Mouse (Mus musculus): Measurements from ENCODE around the gene Clasp2.
"Not testable (repeated sequence)": the region's sequence is repeated elsewhere in the genome, so short reads cannot be mapped to it uniquely, and the experiment has no call there.

Clasp2 gene

DNA sequence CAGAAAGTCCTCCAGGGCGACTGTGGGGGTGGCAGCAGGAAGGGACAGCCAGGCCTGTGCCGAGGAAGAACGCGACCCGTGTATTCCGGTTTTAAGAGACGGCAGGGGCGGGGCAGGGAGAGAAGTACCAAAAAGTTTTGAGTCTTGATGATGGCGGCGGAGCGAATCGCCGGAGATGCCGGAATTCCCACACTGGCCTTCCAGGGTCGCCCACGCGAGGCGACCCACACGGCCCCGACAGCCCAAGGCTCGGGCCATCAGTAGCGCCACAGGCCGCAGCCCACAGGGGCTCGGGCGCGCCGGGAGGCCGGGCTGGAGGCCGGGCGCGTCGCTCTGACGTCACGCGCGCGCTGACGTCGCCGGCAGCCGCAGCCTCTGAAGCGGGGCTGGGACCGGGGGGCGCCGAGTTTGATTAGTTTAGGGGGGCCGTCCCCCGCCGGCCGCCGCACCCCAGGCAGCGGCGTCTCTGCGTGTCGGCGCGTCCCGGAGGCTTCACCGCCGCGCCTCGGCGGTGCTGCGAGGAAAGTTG is at the start of gene Clasp2:
Clasp2 (plus strand) TSS at position 366 of the 529 bp plus-strand sequence.
- DNase-seq (ENCODE audit: low spot score) = peak; percentile 23

DNA sequence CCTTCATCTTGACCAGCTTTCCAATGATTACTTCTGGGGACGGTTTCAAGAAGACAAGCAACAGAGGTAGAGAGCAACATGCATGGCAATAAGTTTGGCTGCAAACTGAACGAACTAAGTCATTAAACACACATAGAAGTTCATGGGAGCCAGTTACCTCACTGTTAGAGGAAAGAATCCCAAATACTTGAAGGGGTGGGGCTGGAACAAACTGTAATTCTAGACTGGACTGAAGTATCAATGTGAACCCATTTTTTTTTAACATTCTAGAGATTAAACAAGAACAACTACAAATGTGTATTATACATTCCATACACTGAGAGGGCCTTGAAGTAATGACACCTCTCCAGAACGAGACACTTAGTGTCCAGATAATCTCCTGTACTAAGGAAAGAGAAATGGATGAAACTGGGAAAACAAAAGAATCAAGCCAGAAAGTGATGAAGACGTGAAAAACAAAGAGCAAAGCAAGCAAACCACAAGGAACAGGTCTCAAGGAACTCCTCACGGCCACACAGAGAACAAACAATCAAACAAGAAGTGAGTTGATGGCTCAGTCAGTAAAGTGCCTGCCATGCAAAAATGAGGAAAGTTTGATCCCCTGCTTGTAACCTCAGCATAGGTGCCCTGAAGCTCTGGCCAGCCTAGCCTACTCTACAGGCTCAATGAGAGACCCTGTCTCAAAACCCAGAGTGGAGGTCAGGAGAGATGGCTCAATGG is 39.7 kb upstream of the Clasp2 start:
- no peak for DNase-seq (ENCODE audit: low spot score)

DNA sequence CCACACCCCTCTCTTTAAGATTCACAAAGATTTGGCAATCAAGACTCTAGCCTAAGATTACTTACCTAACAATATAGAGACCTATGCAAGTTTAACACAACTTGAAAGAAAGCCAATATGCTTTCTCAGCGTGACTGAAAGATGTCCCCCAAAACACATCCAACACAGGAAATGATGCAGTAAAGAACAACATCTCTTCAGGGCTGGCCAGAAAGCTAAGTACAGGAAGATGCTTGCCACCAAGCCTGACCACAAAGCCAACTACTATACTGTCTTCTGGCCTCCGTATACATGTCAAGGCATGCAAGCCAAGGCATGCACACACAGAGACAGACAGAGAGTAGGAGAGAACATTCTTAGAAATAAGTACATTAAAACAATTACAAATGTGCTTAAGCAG is 35.2 kb upstream of the Clasp2 start:
- DNase-seq (ENCODE audit: low spot score) = no peak

DNA sequence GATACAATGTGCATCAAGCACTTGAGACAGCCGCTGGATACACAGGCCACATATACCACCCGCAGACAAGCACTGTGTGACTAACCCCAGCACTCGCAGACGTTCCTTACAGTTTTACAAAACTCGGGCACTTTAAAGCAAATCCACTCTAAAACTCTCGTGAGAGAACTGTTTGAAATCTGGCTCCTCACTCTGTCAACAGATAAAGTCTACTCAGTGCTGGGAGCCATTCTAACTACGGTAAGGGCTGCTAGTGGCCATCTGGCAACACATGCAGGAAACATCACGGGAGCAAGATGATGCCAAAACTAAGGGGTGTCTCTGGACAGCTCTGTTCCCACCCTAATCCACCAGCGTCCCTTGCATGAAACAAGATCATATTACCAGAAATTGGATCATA is 34.4 kb upstream of the Clasp2 start:
- no peak for DNase-seq (ENCODE audit: low spot score)

DNA sequence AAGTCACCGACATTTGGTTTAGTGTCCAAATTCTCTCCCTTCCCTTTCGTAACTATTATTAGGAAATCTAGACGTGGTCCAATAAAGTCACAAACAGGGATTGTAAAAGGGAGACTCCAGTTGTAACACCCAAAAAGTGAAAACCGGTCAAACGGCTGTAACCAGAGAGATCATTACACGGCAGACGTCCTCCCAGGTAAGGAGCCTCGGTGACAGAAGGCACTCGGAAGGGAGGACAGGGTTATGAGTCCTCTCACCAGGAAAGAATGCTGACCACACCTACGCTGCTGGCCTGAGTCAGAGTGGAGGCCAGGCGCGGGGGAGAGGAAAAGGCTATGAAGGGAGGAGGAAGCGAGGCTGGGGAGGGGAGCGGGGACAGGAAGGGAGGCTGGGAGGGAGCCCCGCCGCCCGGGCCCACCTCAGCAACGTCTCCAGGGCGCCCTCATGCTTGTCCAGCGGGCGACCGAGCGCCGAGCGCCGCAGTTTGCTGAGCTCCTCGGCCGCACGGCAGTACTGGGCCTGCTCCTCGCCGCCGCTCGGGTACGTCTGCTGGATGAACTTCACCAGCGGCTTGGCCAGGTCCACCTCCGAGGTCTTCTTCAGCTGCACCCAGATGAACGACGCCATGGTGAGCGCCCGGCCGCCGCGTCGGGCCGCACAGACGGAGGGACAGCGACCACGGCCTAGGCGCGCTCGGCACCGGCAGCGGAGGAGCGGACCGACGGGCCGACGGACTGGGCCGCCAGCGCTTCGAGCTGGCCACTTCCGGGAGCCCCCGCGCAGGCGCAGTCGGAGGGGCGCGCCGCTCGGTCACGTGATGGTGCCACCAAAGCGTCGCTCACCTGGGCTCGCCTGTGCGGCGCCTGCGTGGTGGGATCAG is 33.6 kb upstream of the Clasp2 start, which contains the start of gene Pdcd6ip:
Pdcd6ip (minus strand) TSS at position 779 of the 880 bp plus-strand sequence.
- DNase-seq (ENCODE audit: low spot score) = peak; percentile 80

DNA sequence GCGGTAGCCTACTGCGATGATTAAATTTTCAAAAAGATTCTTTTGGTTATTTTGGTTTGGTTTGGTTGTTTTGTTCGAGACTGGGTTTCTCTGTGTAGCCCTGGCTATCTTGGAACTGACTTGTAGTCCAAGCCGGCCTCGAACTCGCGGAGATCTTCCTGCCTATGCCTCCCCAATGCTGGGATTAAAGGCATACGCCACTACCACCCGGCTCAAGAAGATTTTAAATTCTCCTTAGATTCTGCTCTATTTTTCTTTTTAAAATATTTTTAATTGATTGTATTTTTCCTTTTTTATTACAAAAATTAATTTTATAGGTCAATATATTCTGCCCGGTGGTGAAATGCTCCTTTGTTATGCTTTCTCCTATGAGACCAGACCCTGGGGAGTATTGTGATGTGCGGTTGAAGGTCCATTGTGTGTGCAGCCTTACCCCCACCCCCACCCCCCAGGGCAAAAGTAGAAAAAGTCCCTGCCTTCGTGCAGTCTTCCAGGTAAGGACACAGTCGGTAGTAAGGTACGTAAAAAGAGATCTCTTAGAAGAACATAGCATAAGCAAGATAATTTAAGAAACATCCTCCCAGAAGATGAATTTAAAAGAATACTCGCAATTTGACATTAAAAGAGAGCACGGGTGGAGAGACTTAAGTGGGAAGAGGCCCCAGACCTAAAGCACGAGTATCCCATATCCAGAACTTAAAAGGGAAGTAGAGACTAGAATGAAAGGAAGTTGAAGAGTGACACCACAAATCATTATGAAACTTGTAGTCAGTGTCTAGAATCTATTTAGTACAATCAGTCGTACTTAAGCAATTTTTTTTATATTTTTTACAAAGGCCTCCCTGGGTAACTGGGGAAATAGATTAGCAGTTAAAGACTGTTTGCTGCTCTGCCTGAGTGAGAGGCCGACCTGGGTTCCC is 32.7 kb upstream of the Clasp2 start:
- DNase-seq (ENCODE audit: low spot score) = no peak

DNA sequence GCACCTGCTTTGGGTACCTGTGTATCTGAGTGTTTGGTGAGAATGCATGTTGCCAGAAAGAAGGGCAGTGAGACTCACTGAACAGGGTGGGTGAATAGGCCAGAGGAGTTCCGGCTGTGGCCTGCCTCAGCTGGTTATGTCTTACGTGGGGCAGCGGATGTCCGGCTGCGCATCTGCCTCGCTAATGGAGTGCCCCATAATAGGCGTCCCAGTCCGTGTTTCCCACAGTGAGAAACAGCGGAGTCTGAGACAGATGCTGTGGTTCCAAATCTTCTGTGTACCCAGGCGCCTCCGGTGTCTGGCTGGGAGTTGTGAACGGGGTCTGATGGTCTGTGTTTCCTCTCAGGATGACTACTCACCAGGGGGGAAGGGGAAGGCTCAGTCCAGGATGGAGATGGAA is 30.4 kb upstream of the Clasp2 start:
- DNase-seq (ENCODE audit: low spot score) = no peak

DNA sequence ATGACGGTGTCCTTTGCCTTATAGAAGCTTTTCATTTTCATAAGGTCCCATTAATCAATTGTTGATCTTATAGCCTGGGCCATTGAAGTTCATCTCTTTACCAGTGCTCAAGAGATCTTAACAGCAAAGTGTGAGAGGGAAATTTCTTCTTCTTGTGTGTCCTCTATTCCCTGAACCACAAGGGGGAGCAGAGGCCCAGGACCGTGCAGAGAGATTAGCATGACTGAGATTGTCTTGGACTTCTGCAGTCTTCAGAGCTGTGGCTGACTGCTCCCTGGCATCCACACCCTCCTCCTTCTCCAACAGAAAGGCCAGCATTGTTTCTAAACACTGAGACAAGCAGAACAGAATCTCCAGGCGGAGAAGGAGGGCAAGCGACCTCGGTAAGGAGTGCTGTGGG is 22.2 kb upstream of the Clasp2 start:
- DNase-seq (ENCODE audit: low spot score) = no peak

DNA sequence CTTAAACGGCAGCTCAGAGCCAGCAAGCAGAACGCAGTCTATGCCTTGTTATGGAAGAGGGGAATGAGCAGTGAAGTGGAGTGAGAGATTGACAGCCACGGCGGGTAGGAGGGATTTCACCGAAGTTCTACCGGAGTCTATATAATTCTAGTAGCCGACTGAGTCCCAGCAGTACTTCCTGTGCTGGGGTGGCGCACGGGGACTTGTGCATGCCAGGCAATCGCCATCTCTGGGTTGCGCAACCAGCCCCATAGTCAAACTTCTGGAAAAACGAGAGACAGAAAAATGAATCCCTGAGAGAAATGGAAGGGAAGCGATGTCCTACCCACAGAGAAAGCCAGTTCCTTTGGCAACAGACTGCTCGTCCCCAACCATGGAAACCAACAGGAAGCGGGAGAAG is 16.6 kb upstream of the Clasp2 start:
- DNase-seq (ENCODE audit: low spot score) = no peak

DNA sequence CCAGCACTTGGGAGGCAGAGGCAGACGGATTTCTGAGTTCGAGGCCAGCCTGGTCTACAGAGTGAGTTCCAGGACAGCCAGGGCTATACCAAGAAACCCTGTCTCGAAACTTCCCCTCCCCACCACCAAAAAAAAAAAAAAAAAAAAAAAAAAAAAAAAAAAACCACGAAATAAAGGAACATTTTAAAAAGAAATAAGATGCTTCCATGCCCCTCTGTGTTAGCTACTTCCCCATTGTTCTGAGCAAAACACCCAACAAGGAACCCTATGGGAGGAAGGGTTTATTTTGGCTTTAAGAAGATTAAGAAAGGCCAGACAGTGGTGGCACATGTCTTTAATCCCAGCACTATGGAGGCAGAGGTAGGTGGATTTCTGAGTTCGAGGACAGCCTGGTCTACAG is 15.7 kb upstream of the Clasp2 start:
- not testable (repeated sequence) for DNase-seq (ENCODE audit: low spot score)

DNA sequence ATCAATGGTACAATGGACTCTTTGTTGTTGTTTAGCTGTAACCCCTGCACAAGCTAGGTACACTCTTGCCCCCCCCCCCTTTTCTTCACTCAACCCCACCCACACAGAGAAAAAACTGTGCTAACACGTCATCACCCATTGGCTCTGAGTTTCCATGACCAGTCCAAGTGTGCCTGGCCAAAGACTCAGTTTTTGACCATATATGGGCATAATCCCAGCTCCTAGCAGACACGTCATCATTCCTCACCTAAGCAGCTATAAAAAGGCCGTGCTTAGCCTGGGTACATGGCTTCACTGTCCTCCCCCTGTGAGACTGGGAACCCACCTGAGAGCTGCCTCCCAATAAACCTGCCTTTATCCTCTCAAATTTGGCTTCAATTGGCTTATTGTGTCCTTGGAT is 15.1 kb upstream of the Clasp2 start:
- no peak for DNase-seq (ENCODE audit: low spot score)

DNA sequence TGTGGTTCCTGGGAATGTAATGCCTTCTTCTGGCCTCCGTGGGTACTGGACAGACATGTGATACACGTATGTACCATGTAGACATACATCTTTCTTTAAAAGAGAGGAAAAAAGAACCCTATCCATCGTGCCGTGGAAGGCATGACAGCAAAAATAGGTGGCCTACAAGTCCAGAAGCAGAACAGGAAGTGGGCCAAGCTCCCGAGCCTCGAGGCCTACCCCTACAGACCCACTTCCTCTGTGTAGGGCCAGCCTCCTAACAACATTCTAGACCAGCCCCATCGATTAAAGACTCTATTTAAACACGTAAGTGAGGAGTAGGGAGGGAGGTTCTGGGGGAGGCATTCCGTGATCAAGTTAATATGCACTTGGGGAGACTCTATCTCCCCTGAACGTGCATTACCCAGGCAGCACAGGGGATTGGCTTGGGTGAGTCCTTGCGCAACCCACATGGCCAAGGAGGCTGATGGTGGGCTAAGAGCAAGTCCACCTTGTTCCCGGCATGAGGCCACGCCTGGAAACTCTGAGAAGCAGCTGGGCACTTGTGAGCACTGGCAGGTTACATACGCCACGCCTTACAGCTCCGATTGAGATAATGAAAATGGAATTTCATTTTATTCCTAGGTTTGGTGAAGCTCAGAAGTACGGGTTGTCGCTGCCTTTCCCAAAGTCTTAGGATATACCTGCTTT is 14.1 kb upstream of the Clasp2 start:
- no peak for DNase-seq (ENCODE audit: low spot score)

DNA sequence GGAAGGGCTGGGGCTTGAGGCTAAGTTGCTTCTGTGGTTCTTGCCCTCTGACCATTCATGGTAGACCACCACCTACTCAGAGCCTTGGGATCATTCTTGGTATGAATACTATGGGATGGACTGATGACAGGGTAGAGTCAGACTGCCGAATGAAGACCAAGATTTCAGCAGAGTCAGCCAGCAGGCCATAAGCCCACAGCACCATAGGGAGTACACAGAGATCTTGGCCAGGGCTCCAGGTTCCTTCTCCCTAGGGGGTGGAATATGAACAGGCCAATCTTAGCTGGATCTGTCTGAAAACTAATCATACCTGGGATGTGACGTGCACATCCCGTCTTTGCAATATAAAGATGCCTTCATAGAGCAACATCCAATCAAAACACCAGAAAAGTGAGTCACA is 9.7 kb upstream of the Clasp2 start:
- DNase-seq (ENCODE audit: low spot score) = no peak

DNA sequence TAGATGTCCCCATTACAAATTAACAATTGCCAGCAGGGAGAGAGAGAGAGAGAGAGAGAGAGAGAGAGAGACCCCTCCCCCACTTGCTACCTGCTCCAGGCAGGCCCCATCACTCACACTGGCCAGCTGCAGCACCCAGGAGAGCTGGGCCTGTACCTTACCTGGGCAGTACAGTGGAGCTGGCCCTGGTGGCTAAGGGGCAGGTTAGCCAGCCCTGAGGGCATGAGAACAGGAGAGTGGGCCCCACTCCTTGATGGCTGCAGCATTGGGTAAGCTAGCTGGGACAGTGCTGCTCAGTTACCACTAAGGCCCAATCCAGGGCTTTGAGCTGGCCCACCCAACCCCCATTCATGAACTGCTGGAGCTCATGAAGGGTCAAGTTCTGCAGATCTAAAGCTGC is 5.4 kb upstream of the Clasp2 start:
- no peak for DNase-seq (ENCODE audit: low spot score)

DNA sequence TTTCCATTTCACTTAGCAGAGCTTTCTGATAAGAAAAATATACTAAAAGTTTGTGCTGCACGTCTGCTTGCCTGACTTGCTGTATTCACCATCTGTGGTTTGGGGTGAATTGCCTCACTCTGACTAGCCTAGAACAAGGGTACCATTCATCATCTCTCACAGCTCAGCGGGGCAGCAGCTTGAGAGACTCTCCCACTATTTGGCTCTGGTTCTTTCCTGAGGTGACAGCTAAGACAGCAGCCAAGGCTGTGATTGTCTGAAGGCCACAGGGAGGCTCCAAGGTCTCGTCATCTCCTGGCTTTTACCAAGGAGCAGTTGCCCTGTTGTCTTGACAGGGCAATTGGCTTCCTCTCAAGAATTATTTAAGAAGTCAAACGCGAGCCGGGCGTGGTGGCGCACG is 3.3 kb upstream of the Clasp2 start:
- no peak for DNase-seq (ENCODE audit: low spot score)

DNA sequence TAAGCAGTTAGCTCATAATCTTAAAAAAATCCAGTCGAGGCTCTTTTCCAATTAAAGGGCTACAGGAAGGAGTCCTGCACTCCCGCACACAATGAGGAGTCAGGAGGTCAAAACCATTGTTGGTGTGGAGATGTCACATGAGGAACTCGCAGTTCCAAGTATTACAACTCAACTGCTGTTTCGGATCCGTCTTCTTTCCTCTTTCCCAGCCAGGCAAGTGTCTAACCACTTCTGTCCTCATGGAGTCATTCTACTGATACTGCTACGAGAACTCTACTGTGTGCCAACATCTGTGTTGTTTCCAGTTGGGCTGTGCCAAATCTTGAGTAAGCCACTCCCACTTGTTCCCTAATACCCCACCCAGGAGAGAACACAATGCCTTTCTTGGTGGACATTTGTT is 2.3 kb upstream of the Clasp2 start:
- no peak for DNase-seq (ENCODE audit: low spot score)

DNA sequence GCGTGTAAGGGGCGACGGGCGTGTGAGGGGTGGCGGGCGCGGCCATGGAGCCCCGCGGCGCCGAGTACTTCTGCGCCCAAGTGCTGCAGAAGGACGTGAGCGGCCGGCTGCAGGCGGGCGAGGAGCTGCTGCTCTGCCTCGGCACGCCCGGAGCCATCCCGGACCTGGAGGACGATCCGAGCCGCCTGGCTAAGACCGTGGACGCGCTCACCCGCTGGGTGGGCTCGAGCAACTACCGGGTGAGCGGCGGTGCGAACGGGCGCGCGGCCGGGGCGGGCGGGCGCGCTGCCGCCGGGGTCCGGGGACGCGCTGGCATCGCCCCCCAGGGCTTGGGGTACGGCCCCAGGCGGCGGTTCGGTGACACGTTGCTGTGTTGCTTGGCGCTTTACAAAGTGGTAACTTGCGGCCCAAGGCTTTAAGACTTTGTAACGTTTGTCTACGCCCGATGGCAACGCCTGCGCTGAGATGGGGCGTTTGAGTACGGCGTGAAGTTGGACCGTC is 414 bp downstream of the Clasp2 start:
- DNase-seq (ENCODE audit: low spot score) = peak; percentile 15

DNA sequence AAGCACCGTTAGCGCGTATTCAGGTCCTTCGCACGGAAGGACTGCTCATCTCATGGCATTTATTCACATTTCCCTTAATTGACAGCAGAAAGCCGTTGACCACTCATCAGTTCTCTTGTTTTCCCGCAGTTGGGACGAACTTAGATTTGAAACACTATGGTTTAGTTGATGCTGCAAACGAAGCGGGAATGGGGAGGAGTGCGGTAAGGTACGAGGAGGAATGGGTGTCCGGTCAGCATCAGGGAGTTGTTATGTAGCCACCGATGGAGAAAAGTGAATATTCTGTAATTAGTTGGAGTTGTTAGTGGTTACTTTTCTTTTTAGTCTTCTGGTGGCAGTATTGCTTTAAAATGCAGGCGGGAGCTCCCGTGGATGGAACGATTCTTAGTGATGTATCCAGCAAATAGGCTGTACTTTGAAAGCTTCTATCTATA is 1.1 kb downstream of the Clasp2 start:
- no peak for DNase-seq (ENCODE audit: low spot score)

DNA sequence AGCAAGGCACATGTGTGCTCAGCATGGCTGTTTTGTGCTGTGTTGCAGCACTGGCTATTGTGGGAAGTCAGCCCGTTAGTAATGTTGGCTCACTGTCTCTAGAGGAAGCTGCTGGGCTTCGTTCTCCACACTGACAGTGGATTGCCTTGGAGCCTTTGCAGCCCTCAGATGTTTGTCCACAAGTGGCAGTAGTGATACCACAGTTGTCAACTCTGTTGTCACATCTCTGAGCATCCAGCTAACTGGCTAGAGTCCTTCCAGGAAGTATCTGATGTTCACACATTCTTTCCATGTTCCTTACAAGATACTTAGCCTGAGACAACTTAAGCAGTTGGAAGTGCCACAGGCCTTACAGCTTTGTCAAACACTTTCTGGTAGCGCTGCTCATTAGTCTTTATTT is 2.0 kb downstream of the Clasp2 start:
- no peak for DNase-seq (ENCODE audit: low spot score)

DNA sequence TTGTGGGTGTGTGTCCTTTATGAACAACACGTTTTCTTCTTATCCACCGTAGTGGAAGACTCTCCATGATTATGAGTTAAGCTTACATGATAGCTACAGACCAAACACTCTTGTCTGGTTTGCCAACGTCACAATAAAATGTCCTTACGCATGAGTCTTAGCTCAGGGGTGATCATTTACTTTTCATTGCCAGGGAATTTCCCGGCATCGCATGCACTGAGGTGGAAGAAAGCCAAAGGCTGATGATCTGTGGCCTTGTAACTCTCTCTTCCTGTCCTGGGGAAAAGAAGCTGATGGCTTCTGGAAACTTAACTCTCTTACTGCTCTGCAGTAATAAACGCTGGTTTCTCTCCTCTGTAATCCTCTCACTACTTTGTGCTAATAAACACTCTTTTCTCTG is 8.1 kb downstream of the Clasp2 start:
- no peak for DNase-seq (ENCODE audit: low spot score)
